Mouse (Mus musculus) ES-E14 (cell line): Measurements from ENCODE around the gene Med8.

Source experiments
- CHD2 ChIP-seq: IDR thresholded peaks from 2 replicates; pipeline ENCODE4 v1.6.1; 2014; ENCODE audit warnings: mild to moderate bottlenecking, low read depth, low read length, inconsistent platforms
- MAFK ChIP-seq: IDR thresholded peaks from 2 replicates; pipeline ENCODE4 v1.6.1; 2014; ENCODE audit warnings: mild to moderate bottlenecking, low read depth, low read length, inconsistent platforms; ENCODE audit not compliant: insufficient read depth
- ZC3H11A ChIP-seq: IDR thresholded peaks from 2 replicates; pipeline ENCODE4 v1.6.1; 2012; ENCODE audit warnings: low read depth, mild to moderate bottlenecking, inconsistent platforms, low read length, borderline replicate concordance
- ZNF384 ChIP-seq: IDR thresholded peaks from 2 replicates; pipeline ENCODE4 v1.6.1; 2012; ENCODE audit warnings: low read depth, low read length, inconsistent platforms

DNA sequence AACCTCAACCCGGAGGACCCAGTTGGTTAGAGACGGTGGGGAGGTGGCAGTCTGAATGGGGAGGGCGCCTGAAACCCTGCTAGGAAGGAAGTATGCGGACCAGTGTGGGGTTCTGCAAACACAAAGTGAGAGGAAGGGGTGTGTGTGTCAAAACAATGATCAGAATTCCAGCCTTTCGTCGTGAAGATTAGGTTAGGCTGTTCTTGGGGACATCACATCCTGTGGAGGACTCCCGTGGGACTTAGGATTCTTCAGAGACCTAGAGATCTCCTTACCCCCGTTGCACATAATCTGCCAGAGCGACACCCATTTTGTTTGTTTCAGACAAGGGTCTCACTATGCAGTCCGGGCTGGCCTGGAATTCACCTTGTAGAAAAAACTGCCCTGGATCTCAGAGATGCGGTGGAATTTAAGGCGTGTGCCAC is 28.7 kb downstream of the Med8 start:
- TF ChIP-seq CHD2 (no peak), MAFK (no peak), ZNF384 (peak; percentile 82), ZC3H11A (no peak)
